Mouse (Mus musculus): ENCODE measurements around the gene Bysl. TPM values are rescaled to one million over a fixed set of nuclear protein-coding genes. Genes with fewer than 3 reads are reported as not detected.
"Not testable (repeated sequence)": the region's sequence is repeated elsewhere in the genome, so short reads cannot be mapped to it uniquely, and the experiment has no call there.

Bysl gene
- polyA plus RNA-seq, 1 experiment from 2014 or later, result 24.7 TPM

GRCm38 (mm10) chr17:47598580-47599304 is 12.6 kb downstream of the Bysl start:
- not testable (repeated sequence) for H3K9me3 ChIP-seq (replicated peaks); H3K4me2 ChIP-seq; H3K4me3 ChIP-seq; ATAC-seq (ENCODE audit: insufficient number of reproducible peaks, low FRiP score); H3K27me3 ChIP-seq (replicated peaks); H3K9ac ChIP-seq
- Histone ChIP-seq H3K36me3 (peaks cover 68% of the 10 kb centered on the region), H3K27ac (ENCODE audit: poor library complexity, severe bottlenecking) (peak overlapping the region; percentile 82), H3K4me1 (replicated peaks) (peaks cover 35% of the 10 kb centered on the region)
- 73% methylated on average over 10 of the region's 10 CpGs for WGBS

- Histone ChIP-seq H3K27ac (ENCODE audit: poor library complexity, severe bottlenecking) (peak overlapping the region; percentile 99), H3K4me1 (replicated peaks) (peaks cover 36% of the 10 kb centered on the region), H3K9ac (peak overlapping the region; percentile 96), H3K9me3 (replicated peaks) (no peaks in the 10 kb centered on the region), H3K4me3 (0 out of 2 replicates have a peak overlapping the region, but pooled peaks have one; percentile 2), H3K4me2 (peak overlapping the region; percentile 87), H3K36me3 (peaks cover 66% of the 10 kb centered on the region), H3K27me3 (replicated peaks) (no peaks in the 10 kb centered on the region)
- ATAC-seq (ENCODE audit: insufficient number of reproducible peaks, low FRiP score), result peak; percentile 40; the same call in 1 of the 2 replicates
- WGBS, result 13% methylated on average over 10 of the region's 10 CpGs
Observed at GRCm38 (mm10) chr17:47597838-47598579, 13.3 kb downstream of the Bysl start.

DNA sequence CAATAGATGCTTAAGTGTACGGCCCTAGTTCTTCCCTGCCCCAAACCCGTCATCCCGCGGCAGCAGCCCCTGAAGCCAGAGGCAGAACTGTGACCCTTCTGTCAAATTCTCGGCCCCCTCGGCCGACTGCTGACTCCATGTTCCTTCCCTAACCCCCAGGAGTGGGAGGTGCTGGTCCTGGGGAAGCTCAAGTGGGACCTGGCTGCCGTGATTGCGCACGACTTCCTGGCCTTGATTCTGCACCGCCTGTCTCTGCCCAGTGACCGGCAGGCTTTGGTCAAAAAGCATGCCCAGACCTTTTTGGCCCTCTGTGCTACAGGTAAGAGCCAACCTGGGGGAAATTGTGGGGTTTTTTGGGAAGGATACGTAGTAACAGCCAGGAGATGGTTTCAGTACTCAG is 14.0 kb downstream of the Bysl start:
- H3K36me3 ChIP-seq, result peaks cover 60% of the 10 kb centered on the region
- ATAC-seq (ENCODE audit: insufficient number of reproducible peaks, low FRiP score), result no peak
- H3K4me1 ChIP-seq (replicated peaks), result peaks cover 43% of the 10 kb centered on the region
- H3K4me3 ChIP-seq, result peak overlapping the region; percentile 95
- no peaks in the 10 kb centered on the region for H3K9me3 ChIP-seq (replicated peaks)
- peak overlapping the region; percentile 87 for H3K4me2 ChIP-seq
- H3K27me3 ChIP-seq (replicated peaks), result no peaks in the 10 kb centered on the region
- WGBS, result 51% methylated on average over 13 of the region's 13 CpGs
- H3K27ac ChIP-seq (ENCODE audit: poor library complexity, severe bottlenecking), result peak overlapping the region; percentile 99
- H3K9ac ChIP-seq, result peak overlapping the region; percentile 96

DNA sequence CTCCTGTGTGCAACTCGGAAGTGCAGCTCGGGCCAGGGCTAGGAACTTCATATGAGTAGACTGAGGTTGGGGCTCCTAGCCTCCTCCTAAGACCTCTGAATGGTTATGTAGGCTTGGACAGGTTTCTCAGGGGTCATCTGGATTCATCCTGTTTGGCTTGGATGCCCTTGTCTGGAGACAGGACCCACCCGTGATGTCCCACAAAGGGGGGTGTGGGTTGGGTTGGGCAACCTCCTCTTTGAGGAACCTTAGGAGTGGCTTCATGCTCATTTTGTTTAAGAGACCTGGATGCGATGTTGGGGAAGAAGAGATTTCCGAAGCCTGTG is 14.5 kb downstream of the Bysl start:
- Histone ChIP-seq H3K4me1 (replicated peaks) (peaks cover 43% of the 10 kb centered on the region), H3K9ac (peak overlapping the region; percentile 96), H3K4me2 (peak overlapping the region; percentile 87), H3K27ac (ENCODE audit: poor library complexity, severe bottlenecking) (peak overlapping the region; percentile 99), H3K36me3 (peaks cover 56% of the 10 kb centered on the region), H3K9me3 (replicated peaks) (no peaks in the 10 kb centered on the region), H3K4me3 (peak overlapping the region; percentile 95), H3K27me3 (replicated peaks) (no peaks in the 10 kb centered on the region)
- WGBS, result 56% methylated on average over 5 of the region's 5 CpGs
- no peak for ATAC-seq (ENCODE audit: insufficient number of reproducible peaks, low FRiP score)

DNA sequence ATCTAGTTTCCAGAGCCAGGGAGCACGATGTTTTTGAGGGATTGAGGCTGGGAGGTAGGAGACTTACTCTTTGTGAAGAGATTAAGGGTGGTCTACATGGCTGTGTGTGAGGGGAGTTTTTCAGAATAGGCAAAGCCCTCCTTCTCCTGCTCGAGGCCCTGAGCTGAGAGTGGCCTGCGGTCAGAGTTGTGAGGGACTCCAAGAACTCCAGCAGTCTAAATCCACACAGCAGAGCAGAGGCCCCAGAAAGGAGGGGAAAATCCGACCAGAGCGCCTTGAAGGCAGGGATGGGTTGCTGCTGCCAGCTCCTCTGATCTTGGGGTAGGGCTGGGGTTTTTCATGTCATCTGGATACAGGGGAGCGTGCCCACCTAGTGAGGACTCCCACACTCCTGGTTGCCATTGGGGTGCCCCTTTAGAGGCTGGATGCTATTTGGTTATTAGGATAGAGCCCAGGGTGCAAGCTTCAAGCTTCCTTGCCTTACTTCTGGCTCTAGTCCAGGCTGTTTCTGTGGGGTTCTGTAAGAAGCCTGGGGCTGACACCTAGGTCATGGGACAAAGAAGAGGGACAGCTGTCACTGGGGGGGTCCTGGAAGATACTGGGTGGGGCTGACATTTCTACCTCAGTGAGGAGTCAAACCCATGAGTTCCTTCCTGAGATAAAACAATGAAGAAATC is 15.0 kb downstream of the Bysl start:
- Histone ChIP-seq H3K9ac (peak overlapping the region; percentile 96), H3K9me3 (replicated peaks) (no peaks in the 10 kb centered on the region), H3K4me2 (peak overlapping the region; percentile 87), H3K27ac (ENCODE audit: poor library complexity, severe bottlenecking) (peak overlapping the region; percentile 99), H3K36me3 (peaks cover 51% of the 10 kb centered on the region), H3K4me1 (replicated peaks) (peaks cover 43% of the 10 kb centered on the region), H3K27me3 (replicated peaks) (no peaks in the 10 kb centered on the region), H3K4me3 (peak overlapping the region; percentile 95)
- no peak for ATAC-seq (ENCODE audit: insufficient number of reproducible peaks, low FRiP score)
- 31% methylated on average over 6 of the region's 6 CpGs for WGBS

DNA sequence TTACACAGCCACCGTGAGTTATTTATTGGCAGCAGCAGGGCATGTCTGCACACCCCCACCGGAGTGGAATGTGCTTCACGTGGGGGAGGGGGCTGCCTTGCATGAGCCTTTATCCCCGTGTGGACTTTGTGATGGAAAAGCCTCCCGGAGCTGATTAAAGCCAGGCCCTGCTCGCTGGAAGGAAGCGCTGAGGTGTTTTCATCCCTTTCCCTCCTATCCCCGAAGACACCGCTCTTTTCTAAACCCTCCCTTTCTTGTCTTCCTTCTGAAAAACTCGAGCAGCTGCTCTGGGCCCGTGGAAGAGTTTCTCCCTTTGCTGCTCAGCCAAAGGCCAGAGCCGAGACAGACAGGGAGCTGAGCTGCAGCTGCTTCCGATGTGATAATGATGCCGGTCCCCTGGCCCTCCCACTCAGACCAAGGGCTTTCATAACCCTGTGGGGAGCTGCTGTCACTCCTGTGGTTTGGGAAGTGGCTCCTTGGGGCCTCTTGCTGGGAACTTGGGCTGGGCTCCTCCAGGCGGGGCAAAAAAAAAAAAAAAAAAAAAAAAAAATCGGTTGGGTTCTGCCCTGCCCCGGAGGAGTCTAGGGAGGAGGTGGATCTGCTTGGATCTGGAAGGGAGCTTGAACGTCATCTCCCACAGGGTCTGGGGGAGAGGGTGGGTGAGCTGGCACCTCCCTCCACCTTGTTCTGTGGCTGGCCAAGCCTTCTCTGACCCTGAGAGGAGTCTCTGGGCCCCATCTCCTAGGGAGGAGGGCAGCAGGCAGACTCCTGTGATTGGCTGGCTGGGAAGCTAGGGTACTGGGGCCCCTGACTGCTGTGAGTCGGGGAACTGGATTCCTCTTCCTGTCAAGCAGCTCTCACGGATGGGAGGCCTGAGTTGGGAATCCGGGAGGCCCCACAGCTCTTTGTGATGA is 15.8 kb downstream of the Bysl start:
- WGBS, result under 1% methylated on average over 21 of the region's 21 CpGs
- H3K9me3 ChIP-seq (replicated peaks), result no peaks in the 10 kb centered on the region
- peak overlapping the region; percentile 99 for H3K27ac ChIP-seq (ENCODE audit: poor library complexity, severe bottlenecking)
- no peaks in the 10 kb centered on the region for H3K27me3 ChIP-seq (replicated peaks)
- peak overlapping the region; percentile 96 for H3K9ac ChIP-seq
- H3K4me2 ChIP-seq, result peak overlapping the region; percentile 87
- peaks cover 46% of the 10 kb centered on the region for H3K4me1 ChIP-seq (replicated peaks)
- H3K36me3 ChIP-seq, result peaks cover 43% of the 10 kb centered on the region
- peak overlapping the region; percentile 95 for H3K4me3 ChIP-seq
- peak; percentile 72 for ATAC-seq (ENCODE audit: insufficient number of reproducible peaks, low FRiP score)

DNA sequence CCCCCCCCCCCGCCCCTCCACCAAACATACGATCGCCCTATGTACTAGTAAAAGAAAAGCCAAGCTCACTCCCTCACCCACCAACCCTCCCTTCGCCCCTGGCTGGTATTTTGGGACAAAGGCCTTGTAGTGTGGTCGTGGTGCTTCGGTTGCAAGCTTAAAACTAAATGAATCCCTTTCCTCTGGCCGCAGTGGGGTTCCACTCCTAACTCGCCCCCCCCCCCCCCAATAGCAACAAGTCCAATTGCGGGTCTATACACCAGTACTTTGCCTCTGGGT is 16.4 kb downstream of the Bysl start:
- no peak for ATAC-seq (ENCODE audit: insufficient number of reproducible peaks, low FRiP score)
- Histone ChIP-seq H3K9ac (peak overlapping the region; percentile 96), H3K36me3 (peaks cover 37% of the 10 kb centered on the region), H3K27me3 (replicated peaks) (no peaks in the 10 kb centered on the region), H3K27ac (ENCODE audit: poor library complexity, severe bottlenecking) (peak overlapping the region; percentile 99), H3K4me2 (peak overlapping the region; percentile 87), H3K4me3 (peak overlapping the region; percentile 95), H3K4me1 (replicated peaks) (peaks cover 46% of the 10 kb centered on the region), H3K9me3 (replicated peaks) (no peaks in the 10 kb centered on the region)
- WGBS, result 3% methylated on average over 9 of the region's 9 CpGs

DNA sequence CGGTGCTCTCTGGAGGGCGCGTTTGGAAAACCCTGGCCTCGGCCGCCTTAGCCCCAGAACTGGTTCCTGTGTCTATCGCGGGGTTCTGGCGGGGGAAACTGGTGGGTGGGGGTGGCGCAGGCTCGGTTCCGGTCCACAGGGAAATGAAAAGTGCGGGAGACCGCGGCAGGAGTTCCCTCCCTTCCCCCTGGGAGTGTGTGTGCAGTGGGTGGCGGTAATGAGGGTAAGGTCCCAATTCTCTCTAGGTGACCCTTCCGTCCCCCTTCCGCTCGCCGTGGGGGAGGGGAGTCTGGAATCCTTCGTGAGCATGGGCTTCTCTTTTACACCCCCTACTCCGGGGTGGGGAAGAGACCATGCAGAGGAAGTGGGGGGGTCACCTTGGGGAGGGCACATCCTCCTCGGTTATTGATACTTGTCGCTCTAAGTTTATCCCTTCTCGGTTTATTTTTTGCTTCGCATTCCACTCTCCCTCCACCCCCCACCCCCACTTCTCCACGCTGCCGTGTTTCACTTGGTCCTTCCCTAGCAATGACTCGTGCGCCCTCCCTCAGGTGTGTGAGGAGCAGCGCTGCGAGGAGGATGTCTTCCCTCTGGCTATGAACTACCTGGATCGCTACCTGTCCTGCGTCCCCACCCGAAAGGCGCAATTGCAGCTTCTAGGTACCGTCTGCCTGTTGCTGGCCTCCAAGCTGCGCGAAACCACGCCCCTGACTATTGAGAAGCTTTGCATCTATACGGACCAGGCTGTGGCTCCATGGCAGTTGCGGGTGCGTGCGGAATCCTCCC is 16.9 kb downstream of the Bysl start:
- H3K27ac ChIP-seq (ENCODE audit: poor library complexity, severe bottlenecking), result peak overlapping the region; percentile 99
- H3K36me3 ChIP-seq, result peaks cover 31% of the 10 kb centered on the region
- H3K4me2 ChIP-seq, result peak overlapping the region; percentile 87
- H3K9me3 ChIP-seq (replicated peaks), result no peaks in the 10 kb centered on the region
- H3K4me1 ChIP-seq (replicated peaks), result peaks cover 42% of the 10 kb centered on the region
- no peak; the same call in 1 of the 2 replicates for ATAC-seq (ENCODE audit: insufficient number of reproducible peaks, low FRiP score)
- H3K4me3 ChIP-seq, result peak overlapping the region; percentile 95
- H3K9ac ChIP-seq, result peak overlapping the region; percentile 96
- WGBS, result under 1% methylated on average over 43 of the region's 43 CpGs
- no peaks in the 10 kb centered on the region for H3K27me3 ChIP-seq (replicated peaks)

- Histone ChIP-seq H3K4me2 (peak overlapping the region; percentile 87), H3K27ac (ENCODE audit: poor library complexity, severe bottlenecking) (peak overlapping the region; percentile 99), H3K27me3 (replicated peaks) (no peaks in the 10 kb centered on the region), H3K4me3 (peak overlapping the region; percentile 95), H3K36me3 (peaks cover 26% of the 10 kb centered on the region), H3K9ac (peak overlapping the region; percentile 96), H3K4me1 (replicated peaks) (peaks cover 41% of the 10 kb centered on the region), H3K9me3 (replicated peaks) (no peaks in the 10 kb centered on the region)
- WGBS, result under 1% methylated on average over 13 of the region's 13 CpGs
- no peak for ATAC-seq (ENCODE audit: insufficient number of reproducible peaks, low FRiP score)
Observed at GRCm38 (mm10) chr17:47593854-47594182, 17.5 kb downstream of the Bysl start.

DNA sequence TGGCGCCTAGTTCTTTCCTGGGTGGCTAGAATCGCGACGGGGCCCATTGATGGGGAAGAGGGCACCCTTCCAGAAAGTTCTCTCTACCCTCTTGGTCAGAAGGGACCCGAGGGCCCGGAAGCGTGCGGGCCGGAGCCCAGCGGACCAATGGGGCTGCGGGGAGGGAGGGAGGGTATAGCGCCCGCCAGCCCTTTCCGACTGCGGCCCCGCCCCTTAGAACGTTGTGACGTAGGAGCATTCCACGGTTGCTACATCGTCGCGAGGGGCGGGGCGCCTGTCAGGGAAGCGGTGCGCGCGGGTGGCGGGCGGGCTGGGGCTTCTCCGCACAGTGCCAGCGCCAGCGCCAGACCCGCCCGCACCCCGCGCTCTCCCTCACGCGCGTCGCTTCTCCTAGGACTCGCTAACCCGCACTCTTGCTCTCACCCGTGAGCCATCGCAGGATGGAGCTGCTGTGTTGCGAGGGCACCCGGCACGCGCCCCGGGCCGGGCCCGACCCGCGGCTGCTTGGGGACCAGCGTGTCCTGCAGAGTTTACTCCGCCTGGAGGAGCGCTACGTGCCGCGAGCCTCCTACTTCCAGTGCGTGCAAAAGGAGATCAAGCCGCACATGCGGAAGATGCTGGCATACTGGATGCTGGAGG is 18.0 kb downstream of the Bysl start:
- peaks cover 37% of the 10 kb centered on the region for H3K4me1 ChIP-seq (replicated peaks)
- peaks cover 21% of the 10 kb centered on the region for H3K36me3 ChIP-seq
- 1% methylated on average over 63 of the region's 63 CpGs for WGBS
- H3K4me3 ChIP-seq, result peak overlapping the region; percentile 95
- H3K9me3 ChIP-seq (replicated peaks), result no peaks in the 10 kb centered on the region
- H3K27me3 ChIP-seq (replicated peaks), result no peaks in the 10 kb centered on the region
- ATAC-seq (ENCODE audit: insufficient number of reproducible peaks, low FRiP score), result peak; percentile 89
- H3K9ac ChIP-seq, result peak overlapping the region; percentile 96
- H3K27ac ChIP-seq (ENCODE audit: poor library complexity, severe bottlenecking), result peak overlapping the region; percentile 99
- peak overlapping the region; percentile 87 for H3K4me2 ChIP-seq
